Mouse (Mus musculus) layer of hippocampus, postnatal 14 days (tissue): ENCODE measurements around the gene Ddx5. TPM values are rescaled to one million over a fixed set of nuclear protein-coding genes. Genes with fewer than 3 reads are reported as not detected.
"Not testable (repeated sequence)": the region's sequence is repeated elsewhere in the genome, so short reads cannot be mapped to it uniquely, and the experiment has no call there.

ENCODE experiments used
- DNase-seq, 2 experiments: peaks; one replicate each; pipeline ENCODE4 v3.0.0; 2021 to 2022; ENCODE audit warnings: low spot score in 2 of 2, mixed read lengths in 1 of 2
- long read RNA-seq, 2 experiments: library from polyadenylated mRNA; stranded (forward); transcript quantifications; one replicate each; pipeline ENCODE4 v2.0.0; 2021
- total RNA-seq, 2 experiments: library from RNA; stranded (reverse); gene quantifications; 2 replicates each; pipeline ENCODE4 v1.2.3; 2021

Gene Ddx5
- total RNA-seq, result 100 to 1,000 TPM; 684 to 691 TPM
- long read RNA-seq, experiment 1, transcript Ddx5-201 (13 exons, 3,559 nt), result major isoform, 413 of 722 reads
- long read RNA-seq, experiment 1, transcript Ddx5-208 (12 exons, 3,593 nt), result minor isoform, 126 of 722 reads
- long read RNA-seq, experiment 1, partial matches to known transcripts, result 79 of 722 reads
- long read RNA-seq, experiment 1, other reads (novel, unspliced or antisense), result 103 of 722 reads
- long read RNA-seq, experiment 2, transcript Ddx5-208 (12 exons, 3,593 nt), result minor isoform, 186 of 774 reads
- long read RNA-seq, experiment 2, transcript Ddx5-201 (13 exons, 3,559 nt), result major isoform, 407 of 774 reads
- long read RNA-seq, experiment 2, partial matches to known transcripts, result 44 of 774 reads
- long read RNA-seq, experiment 2, other reads (novel, unspliced or antisense), result 137 of 774 reads

GRCm38 (mm10) chr11:106788775-106789459 lies at the start of gene Ddx5, which contains the start of gene Cep95:
Ddx5 (minus strand) TSS chr11:106789185.
Cep95 (plus strand) TSS chr11:106789252.
- DNase-seq, result peak in 1 of 2 experiments; percentile 97

GRCm38 (mm10) chr11:106828079-106828478 lies 39.1 kb upstream of the Ddx5 start:
- no peak for DNase-seq

- DNase-seq, result no peak
These were observed 35.4 kb upstream of the Ddx5 start for GRCm38 (mm10) chr11:106824403-106824802.

GRCm38 (mm10) chr11:106823741-106824140 lies 34.8 kb upstream of the Ddx5 start:
- DNase-seq, result no peak

GRCm38 (mm10) chr11:106822911-106823310 lies 33.9 kb upstream of the Ddx5 start:
- peak in 1 of 2 experiments; percentile 52 for DNase-seq

- no peak for DNase-seq
These were observed 33.5 kb upstream of the Ddx5 start for GRCm38 (mm10) chr11:106822491-106822890.

- DNase-seq, result no peak
These were observed 32.4 kb upstream of the Ddx5 start for GRCm38 (mm10) chr11:106821397-106821796.

GRCm38 (mm10) chr11:106820972-106821371 lies 32.0 kb upstream of the Ddx5 start:
- no peak for DNase-seq

GRCm38 (mm10) chr11:106820252-106820651 lies 31.3 kb upstream of the Ddx5 start:
- DNase-seq, result no peak

- no peak for DNase-seq
These were observed 30.6 kb upstream of the Ddx5 start for GRCm38 (mm10) chr11:106819595-106819994.

GRCm38 (mm10) chr11:106818341-106818740 lies 29.4 kb upstream of the Ddx5 start:
- DNase-seq, result no peak

- DNase-seq, result no peak
These were observed 28.8 kb upstream of the Ddx5 start for GRCm38 (mm10) chr11:106817808-106818207.

GRCm38 (mm10) chr11:106817156-106817555 lies 28.2 kb upstream of the Ddx5 start:
- DNase-seq, result no peak

- DNase-seq, result no peak
These were observed 27.3 kb upstream of the Ddx5 start for GRCm38 (mm10) chr11:106816316-106816715.

- DNase-seq, result no peak
These were observed 26.8 kb upstream of the Ddx5 start for GRCm38 (mm10) chr11:106815761-106816160.

- no peak for DNase-seq
These were observed 26.3 kb upstream of the Ddx5 start for GRCm38 (mm10) chr11:106815331-106815730.

GRCm38 (mm10) chr11:106814601-106815320 lies 25.8 kb upstream of the Ddx5 start:
- no peak for DNase-seq

GRCm38 (mm10) chr11:106812410-106813136 lies 23.6 kb upstream of the Ddx5 start:
- no peak for DNase-seq

GRCm38 (mm10) chr11:106807442-106807841 lies 18.5 kb upstream of the Ddx5 start:
- DNase-seq, result not testable (repeated sequence)

- no peak for DNase-seq
These were observed 13.2 kb upstream of the Ddx5 start for GRCm38 (mm10) chr11:106802069-106802627.

- no peak for DNase-seq
These were observed 6.7 kb upstream of the Ddx5 start for GRCm38 (mm10) chr11:106795679-106796078.
